Mouse (Mus musculus) MEL (cell line): ENCODE results near the gene Yif1a. TPM values are rescaled to one million over a fixed set of nuclear protein-coding genes. Genes with fewer than 3 reads are reported as not detected.

Source experiments
- DNase-seq: peaks from one replicate; pipeline ENCODE4 v3.0.0; 2011; ENCODE audit warnings: low read depth, low spot score
- H3K27ac ChIP-seq: 2 replicates; pipeline ENCODE4 v1.5.1; 2012; ENCODE audit warnings: low read depth, mild to moderate bottlenecking, control low read depth, low read length, moderate library complexity; ENCODE audit not compliant: control insufficient read depth
- H3K27me3 ChIP-seq, 2 experiments: fragments of 150-350 bp in 1 of 2; sonication (generic) in 1 of 2; 2 replicates each; pipeline ENCODE4 v1.6.1; 2012; ENCODE audit warnings: low read length in 2 of 2, mild to moderate bottlenecking in 2 of 2, improper control_type of control experiment in 1 of 2, moderate library complexity in 1 of 2; ENCODE audit not compliant: insufficient read depth in 2 of 2, control insufficient read depth in 1 of 2
- H3K36me3 ChIP-seq, 2 experiments: 2 replicates each; pipeline ENCODE4 v1.6.1; 2012 to 2014; ENCODE audit warnings: low read length in 2 of 2, improper control_type of control experiment in 1 of 2, inconsistent platforms in 1 of 2, mild to moderate bottlenecking in 1 of 2; ENCODE audit not compliant: insufficient read depth in 2 of 2, control insufficient read depth in 1 of 2
- H3K4me1 ChIP-seq, 2 experiments: fragments of 150-350 bp in 1 of 2; sonication (generic) in 1 of 2; 2 replicates each; pipeline ENCODE4 v1.6.1; 2012; ENCODE audit warnings: low read length in 2 of 2, improper control_type of control experiment in 1 of 2, mild to moderate bottlenecking in 1 of 2; ENCODE audit not compliant: insufficient read depth in 2 of 2, control insufficient read depth in 1 of 2
- H3K4me3 ChIP-seq, 2 experiments: fragments of 150-350 bp in 1 of 2; sonication (generic) in 1 of 2; 2 replicates each; pipeline ENCODE4 v1.5.1; 2012; ENCODE audit warnings: low read depth in 2 of 2, low read length in 2 of 2, mild to moderate bottlenecking in 2 of 2, moderate library complexity in 2 of 2, control low read depth in 1 of 2, improper control_type of control experiment in 1 of 2; ENCODE audit not compliant: control insufficient read depth in 1 of 2, insufficient read depth in 1 of 2
- H3K79me2 ChIP-seq: 2 replicates; pipeline ENCODE4 v1.6.1; 2012; ENCODE audit warnings: mild to moderate bottlenecking, low read length, moderate library complexity; ENCODE audit not compliant: control insufficient read depth, poor library complexity, insufficient read depth
- H3K9ac ChIP-seq: 2 replicates; pipeline ENCODE4 v1.6.1; 2012; ENCODE audit warnings: low read depth, mild to moderate bottlenecking, control low read depth, low read length, moderate library complexity; ENCODE audit not compliant: control insufficient read depth, poor library complexity, severe bottlenecking
- H3K9me3 ChIP-seq: fragments of 150-350 bp; sonication (generic); replicated peaks from 2 replicates; pipeline ENCODE4 v1.6.1; 2012; ENCODE audit warnings: mild to moderate bottlenecking, low read length, improper control_type of control experiment, moderate library complexity; ENCODE audit not compliant: insufficient read depth
- CHD1 ChIP-seq: IDR thresholded peaks from 2 replicates; pipeline ENCODE4 v1.6.1; 2012; ENCODE audit warnings: low read depth, mild to moderate bottlenecking, inconsistent platforms, low read length, improper control_type of control experiment
- CHD2 ChIP-seq: IDR thresholded peaks from 2 replicates; pipeline ENCODE4 v1.6.1; 2011; ENCODE audit warnings: low read length, improper control_type of control experiment
- CTCF ChIP-seq, 3 experiments: IDR thresholded peaks in 2 of 3; conservative IDR thresholded peaks in 1 of 3; 2 replicates each; pipeline ENCODE4 v1.5.1; 2011 to 2012; ENCODE audit warnings: low read length in 3 of 3, low read depth in 2 of 3, mild to moderate bottlenecking in 2 of 3, improper control_type of control experiment in 1 of 3, inconsistent platforms in 1 of 3, mixed read lengths in 1 of 3, moderate library complexity in 1 of 3; ENCODE audit not compliant: control insufficient read depth in 1 of 3, insufficient read depth in 1 of 3, poor library complexity in 1 of 3, severe bottlenecking in 1 of 3
- E2F4 ChIP-seq: IDR thresholded peaks from 2 replicates; pipeline ENCODE4 v1.6.1; 2011; ENCODE audit warnings: low read depth, low read length, improper control_type of control experiment, borderline replicate concordance
- ETS1 ChIP-seq: IDR thresholded peaks from 2 replicates; pipeline ENCODE4 v1.6.1; 2012; ENCODE audit warnings: low read depth, mild to moderate bottlenecking, inconsistent platforms, low read length, improper control_type of control experiment, moderate library complexity
- HCFC1 ChIP-seq: IDR thresholded peaks from 2 replicates; pipeline ENCODE4 v1.6.1; 2012; ENCODE audit warnings: low read depth, mild to moderate bottlenecking, inconsistent platforms, low read length, improper control_type of control experiment, moderate library complexity
- MAFK ChIP-seq: IDR thresholded peaks from 2 replicates; pipeline ENCODE4 v1.6.1; 2011; ENCODE audit warnings: low read depth, mild to moderate bottlenecking, low read length, improper control_type of control experiment, borderline replicate concordance
- MAZ ChIP-seq: IDR thresholded peaks from 2 replicates; pipeline ENCODE4 v1.6.1; 2012; ENCODE audit warnings: low read depth, mild to moderate bottlenecking, inconsistent platforms, low read length, improper control_type of control experiment
- MEF2A ChIP-seq: IDR thresholded peaks from 2 replicates; pipeline ENCODE4 v1.6.1; 2014; ENCODE audit warnings: low read depth, mild to moderate bottlenecking, inconsistent platforms, low read length, improper control_type of control experiment; ENCODE audit not compliant: poor library complexity, insufficient replicate concordance, severe bottlenecking; ENCODE audit errors: extremely low read depth
- MXI1 ChIP-seq: IDR thresholded peaks from 2 replicates; pipeline ENCODE4 v1.6.1; 2011; ENCODE audit warnings: mild to moderate bottlenecking, low read depth, low read length, improper control_type of control experiment
- MYC ChIP-seq: IDR thresholded peaks from 2 replicates; pipeline ENCODE4 v1.6.1; 2011; ENCODE audit warnings: low read depth, mild to moderate bottlenecking, low read length, improper control_type of control experiment, moderate library complexity
- NELFE ChIP-seq: IDR thresholded peaks from 2 replicates; pipeline ENCODE4 v1.6.1; 2011; ENCODE audit warnings: low read depth, low read length, improper control_type of control experiment
- NRF1 ChIP-seq: IDR thresholded peaks from 2 replicates; pipeline ENCODE4 v1.6.1; 2014; ENCODE audit warnings: low read depth, mild to moderate bottlenecking, inconsistent platforms, low read length, improper control_type of control experiment, moderate library complexity; ENCODE audit not compliant: poor library complexity, insufficient read depth, severe bottlenecking
- POLR2A ChIP-seq, 2 experiments: IDR thresholded peaks; 2 replicates each; pipeline ENCODE4 v1.6.1; 2011 to 2012; ENCODE audit warnings: low read length in 2 of 2, mild to moderate bottlenecking in 2 of 2, control low read depth in 1 of 2, improper control_type of control experiment in 1 of 2, low read depth in 1 of 2, moderate library complexity in 1 of 2; ENCODE audit not compliant: control insufficient read depth in 1 of 2, insufficient read depth in 1 of 2, poor library complexity in 1 of 2
- POLR2AphosphoS2 ChIP-seq: IDR thresholded peaks from 2 replicates; pipeline ENCODE4 v1.6.1; 2011; ENCODE audit warnings: low read length, improper control_type of control experiment
- RAD21 ChIP-seq: IDR thresholded peaks from 2 replicates; pipeline ENCODE4 v1.6.1; 2011; ENCODE audit warnings: mild to moderate bottlenecking, low read depth, low read length, improper control_type of control experiment
- RCOR1 ChIP-seq: IDR thresholded peaks from 2 replicates; pipeline ENCODE4 v1.6.1; 2012; ENCODE audit warnings: low read depth, mild to moderate bottlenecking, inconsistent platforms, low read length, improper control_type of control experiment
- SIN3A ChIP-seq: IDR thresholded peaks from 2 replicates; pipeline ENCODE4 v1.6.1; 2012; ENCODE audit warnings: low read length, improper control_type of control experiment, inconsistent platforms
- SMC3 ChIP-seq: IDR thresholded peaks from 2 replicates; pipeline ENCODE4 v1.6.1; 2011; ENCODE audit warnings: low read depth, low read length, improper control_type of control experiment
- TBP ChIP-seq: IDR thresholded peaks from 2 replicates; pipeline ENCODE4 v1.8.0; 2011; ENCODE audit warnings: low read depth, low read length, improper control_type of control experiment
- ZNF384 ChIP-seq: IDR thresholded peaks from 2 replicates; pipeline ENCODE4 v1.6.1; 2012; ENCODE audit warnings: low read depth, mild to moderate bottlenecking, inconsistent platforms, low read length, improper control_type of control experiment
- polyA plus RNA-seq, 2 experiments: library from polyadenylated mRNA; stranded (reverse) in 1 of 2; unstranded in 1 of 2; fragments of >175 nt in 1 of 2; fragments of >200 nt in 1 of 2; gene quantifications; 2 replicates each; pipeline versions ENCODE4 v1.2.1 to v1.2.4; 2012; ENCODE audit warnings: low replicate concordance in 2 of 2, low read depth in 1 of 2; ENCODE audit not compliant: insufficient read length in 2 of 2, insufficient read depth in 1 of 2, missing spikeins in 1 of 2
- total RNA-seq: library from RNA; depleted of rRNA; stranded (reverse); fragments of 300-350 nt; gene quantifications from 2 replicates; pipeline ENCODE4 v1.2.3, GENCODE M21; 2012

Yif1a gene
- total and polyA plus RNA-seq, 3 experiments, result 54.0 to 64.3 TPM; not detected in 1

DNA sequence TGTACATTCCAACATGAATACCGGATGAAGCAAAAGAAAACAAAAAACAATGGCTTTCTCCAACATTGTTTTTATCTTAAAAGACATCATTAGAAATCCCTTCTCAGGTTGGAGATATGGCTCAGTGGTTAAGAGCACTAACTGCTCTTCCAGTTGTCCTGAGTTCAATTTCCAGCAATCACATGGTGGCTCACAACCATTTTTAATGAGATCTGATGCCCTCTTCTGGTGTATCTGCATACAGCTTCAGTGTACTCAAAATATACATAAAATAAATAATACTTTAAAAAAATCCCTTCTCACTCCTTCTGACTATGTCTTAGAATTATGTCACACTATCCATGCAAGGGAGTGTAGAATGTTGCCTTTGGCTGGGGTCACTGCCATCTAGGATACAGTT, 9.1 kb upstream of the Yif1a start:
- Histone ChIP-seq H3K79me2 (no peaks in the 10 kb centered on the region), H3K9ac (no peak overlapping the region), H3K4me3 (no peak overlapping the region), H3K4me1 (no peaks in the 10 kb centered on the region), H3K27me3 (peaks cover 0 to 6% of the 10 kb centered on the region in 2 experiments; a peak in 2 of 4 replicates), H3K36me3 (no peaks in the 10 kb centered on the region), H3K9me3 (no peaks in the 10 kb centered on the region), H3K27ac (no peak overlapping the region)
- DNase-seq, result no peak
- no peak for TF ChIP-seq MEF2A
- TF ChIP-seq CHD2, result no peak
- no peak for TF ChIP-seq ETS1
- TF ChIP-seq SMC3, result peak; percentile 35
- TF ChIP-seq NRF1, result no peak
- TF ChIP-seq E2F4, result no peak
- TF ChIP-seq HCFC1, result no peak
- peak; percentile 29; the same call in 1 of the 2 replicates for TF ChIP-seq MYC
- TF ChIP-seq CTCF (IDR thresholded peaks at IDR 0.05 in 2 of 3, conservative IDR thresholded peaks at IDR 0.05 in 1 of 3; ENCODE audit: control insufficient read depth in 1 of 3, insufficient read depth in 1 of 3, low read depth in 2 of 3, low read length in 3 of 3, poor library complexity in 1 of 3, severe bottlenecking in 1 of 3), result peak; percentile 2 to 49 (median 13); a peak in 2 of 6 replicates
- TF ChIP-seq RAD21, result peak; percentile 33

DNA sequence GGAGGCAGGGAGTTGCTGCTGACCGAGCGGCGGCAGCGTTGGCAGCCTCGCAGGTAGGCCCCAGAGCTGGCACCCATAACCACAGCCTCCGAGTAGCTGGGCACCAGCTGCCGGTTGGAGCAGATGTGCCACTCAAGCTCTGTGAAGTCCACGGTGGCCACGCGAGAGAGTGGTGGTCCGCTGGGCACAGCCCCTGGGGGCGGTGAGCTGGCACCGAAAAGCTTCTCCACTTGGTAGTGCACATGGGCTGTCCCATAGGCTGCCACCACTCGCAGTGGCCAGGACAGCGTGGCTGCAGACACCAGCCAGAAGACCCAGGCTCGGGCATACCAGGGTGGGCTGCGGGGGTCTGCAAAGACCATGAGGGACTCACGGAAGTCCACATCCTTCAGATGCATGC, 6.3 kb upstream of the Yif1a start:
- Histone ChIP-seq H3K27me3 (peaks cover 5 to 20% of the 10 kb centered on the region in 2 experiments), H3K4me3 (no peak overlapping the region), H3K4me1 (no peaks in the 10 kb centered on the region), H3K27ac (no peak overlapping the region), H3K36me3 (no peaks in the 10 kb centered on the region), H3K9me3 (no peaks in the 10 kb centered on the region), H3K9ac (no peak overlapping the region), H3K79me2 (no peaks in the 10 kb centered on the region)
- DNase-seq, result no peak
- no peak for TF ChIP-seq E2F4
- no peak for TF ChIP-seq CHD2
- no peak for TF ChIP-seq MAFK
- no peak for TF ChIP-seq NELFE
- no peak for TF ChIP-seq POLR2AphosphoS2
- TF ChIP-seq MAZ, result no peak
- no peak for TF ChIP-seq RCOR1
- no peak for TF ChIP-seq NRF1
- TF ChIP-seq MYC, result no peak
- TF ChIP-seq MXI1, result no peak
- no peak for TF ChIP-seq CHD1
- no peak for TF ChIP-seq ZNF384
- no peak for TF ChIP-seq SIN3A
- no peak for TF ChIP-seq HCFC1
- no peak for TF ChIP-seq POLR2A (IDR thresholded peaks at IDR 0.05; ENCODE audit: control insufficient read depth in 1 of 2, insufficient read depth in 1 of 2, low read depth in 1 of 2, low read length in 2 of 2, poor library complexity in 1 of 2)
- TF ChIP-seq TBP, result no peak
